Mouse (Mus musculus) common myeloid progenitor, adult 5-6 weeks (primary cell): Measurements from ENCODE around the gene Plvap. TPM values are rescaled to one million over a fixed set of nuclear protein-coding genes. Genes with fewer than 3 reads are reported as not detected.

Experiments used
- total RNA-seq: library from RNA; stranded (forward); fragments of 200-1000, 187-1606 nt; gene quantifications from 2 replicates; pipeline ENCODE4 v1.2.3, GENCODE M21; 2017

The Plvap gene
- total RNA-seq, 1 experiment from 2014 or later: 3.6 TPM

Other genes starting within 250 kb of the Plvap start
- 32.7 and 33.5 TPM in 2 replicates for gene Myo9b, start 239.0 kb downstream of the Plvap start, total RNA-seq
- gene Haus8, start 238.8 kb downstream of the Plvap start, total RNA-seq: 40.1 and 64.0 TPM in 2 replicates
- 137 and 155 TPM in 2 replicates for gene Use1, start 144.9 kb downstream of the Plvap start, total RNA-seq
- gene Ocel1, start 140.5 kb downstream of the Plvap start, total RNA-seq: 10.7 and 18.6 TPM in 2 replicates
- gene Nr2f6, start 129.8 kb downstream of the Plvap start, total RNA-seq: 3.0 and 4.3 TPM in 2 replicates
- gene Ushbp1, start 116.0 kb downstream of the Plvap start, total RNA-seq: not detected in 2 replicates
- 84.6 and 89.2 TPM in 2 replicates for gene Babam1, start 114.9 kb downstream of the Plvap start, total RNA-seq
- gene Ankle1, start 105.7 kb downstream of the Plvap start, total RNA-seq: 9.0 and 13.0 TPM in 2 replicates
- 6.5 and 13.3 TPM in 2 replicates for gene Abhd8, start 48.1 kb downstream of the Plvap start, total RNA-seq
- gene Mrpl34, start 46.8 kb downstream of the Plvap start, total RNA-seq: 79.0 and 80.0 TPM in 2 replicates
- 9.6 and 17.6 TPM in 2 replicates for gene Dda1, start 42.6 kb downstream of the Plvap start, total RNA-seq
- 5.4 and 6.6 TPM in 2 replicates for gene Ano8, start 25.8 kb downstream of the Plvap start, total RNA-seq
- 22.6 and 22.7 TPM in 2 replicates for gene Gtpbp3, start 23.6 kb downstream of the Plvap start, total RNA-seq
- not detected in 2 replicates for gene Ccdc194, start 14.0 kb upstream of the Plvap start, total RNA-seq
- 35.4 and 49.8 TPM in 2 replicates for gene Bst2, start 25.7 kb upstream of the Plvap start, total RNA-seq
- gene Mvb12a, start 31.2 kb upstream of the Plvap start, total RNA-seq: 84.7 and 86.2 TPM in 2 replicates
- not detected in 2 replicates for gene Tmem221, start 47.1 kb upstream of the Plvap start, total RNA-seq
- not detected in 2 replicates for gene Nxnl1, start 54.8 kb upstream of the Plvap start, total RNA-seq
- gene Slc27a1, start 57.1 kb upstream of the Plvap start, total RNA-seq: 6.8 and 9.5 TPM in 2 replicates
- gene Pgls, start 80.4 kb upstream of the Plvap start, total RNA-seq: 116 and 131 TPM in 2 replicates
- 0.97 and 2.3 TPM in 2 replicates for gene Fam129c, start 85.9 kb upstream of the Plvap start, total RNA-seq
- gene Colgalt1, start 99.2 kb upstream of the Plvap start, total RNA-seq: 64.6 and 75.2 TPM in 2 replicates
- 0.46 and 11.3 TPM in 2 replicates for gene Unc13a, start 160.0 kb upstream of the Plvap start, total RNA-seq
- gene Jak3, start 164.5 kb upstream of the Plvap start, total RNA-seq: 9.4 and 14.1 TPM in 2 replicates
- gene Insl3, start 177.5 kb upstream of the Plvap start, total RNA-seq: 3.4 and 3.5 TPM in 2 replicates
- 0.23 TPM in 1 of 2 replicates, not detected in the other for gene B3gnt3, start 190.0 kb upstream of the Plvap start, total RNA-seq
- gene Fcho1, start 214.0 kb upstream of the Plvap start, total RNA-seq: 64.3 and 91.5 TPM in 2 replicates